Mouse (Mus musculus): ENCODE data around the gene A530016L24Rik. TPM values are rescaled to one million over a fixed set of nuclear protein-coding genes. Genes with fewer than 3 reads are reported as not detected.

Gene A530016L24Rik
- polyA plus RNA-seq, 1 experiment from 2014 or later, result not detected

GRCm38 (mm10) chr12:112538356-112538755 lies 49.1 kb downstream of the A530016L24Rik start:
- H3K4me2 ChIP-seq (ENCODE audit: low read depth, low read length, severe bottlenecking), result no peak overlapping the region
- no peak for DNase-seq (ENCODE audit: low spot score)
- no peaks in the 10 kb centered on the region for H3K9me3 ChIP-seq (ENCODE audit: control insufficient read depth, low read length)
- no peaks in the 10 kb centered on the region for H3K36me3 ChIP-seq (ENCODE audit: control insufficient read depth, insufficient read depth, low read length)
- 91% methylated on average over 9 of the region's 9 CpGs for WGBS
- H3K4me1 ChIP-seq (replicated peaks; ENCODE audit: control insufficient read depth, insufficient read depth, low read length), result peaks cover 18% of the 10 kb centered on the region
- H3K9ac ChIP-seq (ENCODE audit: low read length), result no peak overlapping the region
- no peaks in the 10 kb centered on the region for H3K27me3 ChIP-seq (ENCODE audit: control insufficient read depth, insufficient read depth, low read length)
- ATAC-seq (replicated peaks; ENCODE audit: low FRiP score), result no peak
- no peak overlapping the region for H3K27ac ChIP-seq (ENCODE audit: low read depth, low read length)
- H3K4me3 ChIP-seq (ENCODE audit: low read depth, low read length), result no peak overlapping the region

GRCm38 (mm10) chr12:112539466-112539965 lies 50.3 kb downstream of the A530016L24Rik start:
- Histone ChIP-seq H3K4me1 (replicated peaks; ENCODE audit: control insufficient read depth, insufficient read depth, low read length) (peaks cover 18% of the 10 kb centered on the region), H3K9ac (ENCODE audit: low read length) (no peak overlapping the region), H3K27ac (ENCODE audit: low read depth, low read length) (no peak overlapping the region), H3K27me3 (ENCODE audit: control insufficient read depth, insufficient read depth, low read length) (no peaks in the 10 kb centered on the region), H3K4me3 (ENCODE audit: low read depth, low read length) (no peak overlapping the region), H3K36me3 (ENCODE audit: control insufficient read depth, insufficient read depth, low read length) (no peaks in the 10 kb centered on the region), H3K9me3 (ENCODE audit: control insufficient read depth, low read length) (no peaks in the 10 kb centered on the region), H3K4me2 (ENCODE audit: low read depth, low read length, severe bottlenecking) (no peak overlapping the region)
- DNase-seq (ENCODE audit: low spot score), result no peak
- WGBS, result 92% methylated on average over 7 of the region's 7 CpGs
- ATAC-seq (replicated peaks; ENCODE audit: low FRiP score), result no peak

- no peaks in the 10 kb centered on the region for H3K9me3 ChIP-seq (ENCODE audit: control insufficient read depth, low read length)
- H3K27ac ChIP-seq (ENCODE audit: low read depth, low read length), result 0 out of 2 replicates have a peak overlapping the region, but pooled peaks have one; percentile 37
- H3K4me3 ChIP-seq (ENCODE audit: low read depth, low read length), result no peak overlapping the region
- DNase-seq (ENCODE audit: low spot score), result no peak
- H3K36me3 ChIP-seq (ENCODE audit: control insufficient read depth, insufficient read depth, low read length), result no peaks in the 10 kb centered on the region
- ATAC-seq (replicated peaks; ENCODE audit: low FRiP score), result no peak
- no peak overlapping the region for H3K9ac ChIP-seq (ENCODE audit: low read length)
- 90% methylated on average over 12 of the region's 12 CpGs for WGBS
- H3K4me2 ChIP-seq (ENCODE audit: low read depth, low read length, severe bottlenecking), result no peak overlapping the region
- H3K4me1 ChIP-seq (replicated peaks; ENCODE audit: control insufficient read depth, insufficient read depth, low read length), result peaks cover 24% of the 10 kb centered on the region
- no peaks in the 10 kb centered on the region for H3K27me3 ChIP-seq (ENCODE audit: control insufficient read depth, insufficient read depth, low read length)
These were observed 51.1 kb downstream of the A530016L24Rik start for GRCm38 (mm10) chr12:112540321-112540720.

GRCm38 (mm10) chr12:112541483-112542091 lies 52.3 kb downstream of the A530016L24Rik start:
- peak; percentile 78 for DNase-seq (ENCODE audit: low spot score)
- Histone ChIP-seq H3K4me2 (ENCODE audit: low read depth, low read length, severe bottlenecking) (peak overlapping the region; percentile 5; the same call in 1 of the 2 replicates), H3K4me1 (replicated peaks; ENCODE audit: control insufficient read depth, insufficient read depth, low read length) (peaks cover 25% of the 10 kb centered on the region), H3K9me3 (ENCODE audit: control insufficient read depth, low read length) (no peaks in the 10 kb centered on the region), H3K27ac (ENCODE audit: low read depth, low read length) (peak overlapping the region; percentile 77), H3K4me3 (ENCODE audit: low read depth, low read length) (no peak overlapping the region), H3K9ac (ENCODE audit: low read length) (peak overlapping the region; percentile 24; the same call in 1 of the 2 replicates), H3K36me3 (ENCODE audit: control insufficient read depth, insufficient read depth, low read length) (no peaks in the 10 kb centered on the region), H3K27me3 (ENCODE audit: control insufficient read depth, insufficient read depth, low read length) (no peaks in the 10 kb centered on the region)
- WGBS, result 21% methylated on average over 8 of the region's 8 CpGs
- ATAC-seq (replicated peaks; ENCODE audit: low FRiP score), result peak; percentile 71

- Histone ChIP-seq H3K4me3 (ENCODE audit: low read depth, low read length) (no peak overlapping the region), H3K9me3 (ENCODE audit: control insufficient read depth, low read length) (no peaks in the 10 kb centered on the region), H3K27me3 (ENCODE audit: control insufficient read depth, insufficient read depth, low read length) (no peaks in the 10 kb centered on the region), H3K36me3 (ENCODE audit: control insufficient read depth, insufficient read depth, low read length) (no peaks in the 10 kb centered on the region), H3K4me2 (ENCODE audit: low read depth, low read length, severe bottlenecking) (peak overlapping the region; percentile 5; the same call in 1 of the 2 replicates), H3K27ac (ENCODE audit: low read depth, low read length) (peak overlapping the region; percentile 77), H3K4me1 (replicated peaks; ENCODE audit: control insufficient read depth, insufficient read depth, low read length) (peaks cover 25% of the 10 kb centered on the region), H3K9ac (ENCODE audit: low read length) (peak overlapping the region; percentile 24; the same call in 1 of the 2 replicates)
- DNase-seq (ENCODE audit: low spot score) (no peak), ATAC-seq (replicated peaks; ENCODE audit: low FRiP score) (peak; percentile 13; the same call in 1 of the 2 replicates)
- WGBS, result 50% methylated on average over 13 of the region's 13 CpGs
These were observed 53.1 kb downstream of the A530016L24Rik start for GRCm38 (mm10) chr12:112542257-112542919.

- no peak overlapping the region for H3K4me3 ChIP-seq (ENCODE audit: low read depth, low read length)
- 6% methylated on average over 11 of the region's 11 CpGs for WGBS
- DNase-seq (ENCODE audit: low spot score) (peak; percentile 98), ATAC-seq (replicated peaks; ENCODE audit: low FRiP score) (peak; percentile 42)
- no peaks in the 10 kb centered on the region for H3K36me3 ChIP-seq (ENCODE audit: control insufficient read depth, insufficient read depth, low read length)
- peak overlapping the region; percentile 9; the same call in 1 of the 2 replicates for H3K9ac ChIP-seq (ENCODE audit: low read length)
- H3K27me3 ChIP-seq (ENCODE audit: control insufficient read depth, insufficient read depth, low read length), result no peaks in the 10 kb centered on the region
- H3K27ac ChIP-seq (ENCODE audit: low read depth, low read length), result peak overlapping the region; percentile 77
- peaks cover 25% of the 10 kb centered on the region for H3K4me1 ChIP-seq (replicated peaks; ENCODE audit: control insufficient read depth, insufficient read depth, low read length)
- no peaks in the 10 kb centered on the region for H3K9me3 ChIP-seq (ENCODE audit: control insufficient read depth, low read length)
- no peak overlapping the region for H3K4me2 ChIP-seq (ENCODE audit: low read depth, low read length, severe bottlenecking)
These were observed 53.7 kb downstream of the A530016L24Rik start for GRCm38 (mm10) chr12:112542920-112543300.

- WGBS, result 68% methylated on average over 9 of the region's 9 CpGs
- Histone ChIP-seq H3K9ac (ENCODE audit: low read length) (no peak overlapping the region), H3K4me2 (ENCODE audit: low read depth, low read length, severe bottlenecking) (no peak overlapping the region), H3K4me3 (ENCODE audit: low read depth, low read length) (no peak overlapping the region), H3K27ac (ENCODE audit: low read depth, low read length) (no peak overlapping the region), H3K36me3 (ENCODE audit: control insufficient read depth, insufficient read depth, low read length) (no peaks in the 10 kb centered on the region), H3K4me1 (replicated peaks; ENCODE audit: control insufficient read depth, insufficient read depth, low read length) (peaks cover 25% of the 10 kb centered on the region), H3K27me3 (ENCODE audit: control insufficient read depth, insufficient read depth, low read length) (no peaks in the 10 kb centered on the region), H3K9me3 (ENCODE audit: control insufficient read depth, low read length) (no peaks in the 10 kb centered on the region)
- no peak for DNase-seq (ENCODE audit: low spot score)
- no peak for ATAC-seq (replicated peaks; ENCODE audit: low FRiP score)
These were observed 54.7 kb downstream of the A530016L24Rik start for GRCm38 (mm10) chr12:112543941-112544340.

GRCm38 (mm10) chr12:112544946-112545701 lies 55.9 kb downstream of the A530016L24Rik start:
- Histone ChIP-seq H3K9me3 (ENCODE audit: control insufficient read depth, low read length) (no peaks in the 10 kb centered on the region), H3K27ac (ENCODE audit: low read depth, low read length) (no peak overlapping the region), H3K4me2 (ENCODE audit: low read depth, low read length, severe bottlenecking) (no peak overlapping the region), H3K4me1 (replicated peaks; ENCODE audit: control insufficient read depth, insufficient read depth, low read length) (peaks cover 24% of the 10 kb centered on the region), H3K9ac (ENCODE audit: low read length) (peak overlapping the region; percentile 12; the same call in 1 of the 2 replicates), H3K4me3 (ENCODE audit: low read depth, low read length) (no peak overlapping the region), H3K36me3 (ENCODE audit: control insufficient read depth, insufficient read depth, low read length) (no peaks in the 10 kb centered on the region), H3K27me3 (ENCODE audit: control insufficient read depth, insufficient read depth, low read length) (no peaks in the 10 kb centered on the region)
- DNase-seq (ENCODE audit: low spot score), result no peak
- no peak for ATAC-seq (replicated peaks; ENCODE audit: low FRiP score)
- WGBS, result 32% methylated on average over 12 of the region's 12 CpGs
